Mouse (Mus musculus): ENCODE results near the gene Ddx4. TPM values are rescaled to one million over a fixed set of nuclear protein-coding genes. Genes with fewer than 3 reads are reported as not detected.
"Not testable (repeated sequence)": the region's sequence is repeated elsewhere in the genome, so short reads cannot be mapped to it uniquely, and the experiment has no call there.

Gene Ddx4
- polyA plus RNA-seq, 1 experiment from 2014 or later = 0.49 TPM

DNA sequence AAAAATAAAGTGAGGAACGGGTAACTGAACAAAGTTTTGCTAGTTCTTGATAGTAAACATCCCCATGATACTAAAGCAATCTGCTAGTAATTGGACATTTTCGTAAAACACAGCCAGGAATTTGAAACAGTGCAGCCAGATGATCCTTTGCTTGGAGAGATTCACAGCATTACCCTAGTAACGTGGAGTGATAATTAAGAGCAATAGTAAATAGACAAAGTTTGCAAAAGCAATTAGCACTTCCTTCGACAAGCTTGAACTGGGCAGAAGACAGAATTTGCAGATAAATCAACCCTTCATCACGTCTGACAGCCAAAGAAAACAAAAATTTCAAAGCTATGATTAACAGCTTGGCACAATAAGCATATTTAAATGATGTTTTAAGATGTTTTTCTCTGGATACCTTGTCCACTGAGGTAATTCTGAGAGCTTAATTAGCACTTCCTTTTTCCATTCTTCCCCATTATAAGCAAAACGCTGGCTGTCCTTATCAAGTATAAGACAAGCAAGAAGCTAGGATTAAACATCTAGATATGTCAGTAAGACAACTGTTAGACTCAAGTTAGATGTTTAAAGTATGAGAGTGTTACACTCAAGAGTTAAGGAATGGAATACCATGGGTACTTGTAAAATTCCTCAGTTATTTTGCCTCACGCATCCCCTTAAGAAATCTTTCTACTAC, 67.6 kb downstream of the Ddx4 start:
- WGBS = 46% methylated on average over 7 of the region's 7 CpGs
- Histone ChIP-seq H3K4me3 (ENCODE audit: low read depth, low read length) (no peak overlapping the region), H3K9ac (replicated peaks; ENCODE audit: low read depth, low read length) (no peak overlapping the region), H3K4me2 (replicated peaks; ENCODE audit: low read depth, low read length) (no peak overlapping the region), H3K4me1 (ENCODE audit: control insufficient read depth, insufficient read depth, low read length) (no peaks in the 10 kb centered on the region), H3K36me3 (ENCODE audit: control insufficient read depth, insufficient read depth, low read length) (no peaks in the 10 kb centered on the region), H3K27me3 (ENCODE audit: control insufficient read depth, insufficient read depth, low read length) (no peaks in the 10 kb centered on the region), H3K27ac (ENCODE audit: low read length) (no peak overlapping the region), H3K9me3 (ENCODE audit: control insufficient read depth, low read depth, low read length) (no peaks in the 10 kb centered on the region)
- no peak for ATAC-seq (ENCODE audit: insufficient number of reproducible peaks, insufficient read depth, low FRiP score, low read depth)

DNA sequence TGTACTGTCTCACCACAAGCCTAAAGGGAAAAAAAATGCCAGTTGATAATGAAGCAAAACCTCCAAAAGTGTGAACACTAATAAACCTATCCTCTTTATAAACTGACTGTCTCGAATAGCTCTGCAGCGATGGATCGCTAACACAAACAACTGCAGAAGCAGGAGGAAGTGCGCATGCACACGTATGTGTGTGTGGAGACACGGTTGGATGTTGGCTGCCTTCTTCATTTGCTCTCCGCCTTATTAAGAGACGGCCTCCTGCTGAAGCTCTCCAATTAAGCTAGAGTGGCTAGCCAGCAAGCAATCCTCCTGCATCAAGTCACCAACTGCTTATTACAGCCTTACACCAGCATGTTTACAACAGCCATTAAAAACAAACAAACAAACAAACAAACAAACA, 70.0 kb downstream of the Ddx4 start:
- H3K27me3 ChIP-seq (ENCODE audit: control insufficient read depth, insufficient read depth, low read length) = no peaks in the 10 kb centered on the region
- 80% methylated on average over 8 of the region's 8 CpGs for WGBS
- no peak overlapping the region for H3K4me2 ChIP-seq (replicated peaks; ENCODE audit: low read depth, low read length)
- H3K9ac ChIP-seq (replicated peaks; ENCODE audit: low read depth, low read length) = no peak overlapping the region
- no peak overlapping the region for H3K4me3 ChIP-seq (ENCODE audit: low read depth, low read length)
- no peak for ATAC-seq (ENCODE audit: insufficient number of reproducible peaks, insufficient read depth, low FRiP score, low read depth)
- no peak overlapping the region for H3K27ac ChIP-seq (ENCODE audit: low read length)
- no peaks in the 10 kb centered on the region for H3K36me3 ChIP-seq (ENCODE audit: control insufficient read depth, insufficient read depth, low read length)
- H3K9me3 ChIP-seq (ENCODE audit: control insufficient read depth, low read depth, low read length) = no peaks in the 10 kb centered on the region
- no peaks in the 10 kb centered on the region for H3K4me1 ChIP-seq (ENCODE audit: control insufficient read depth, insufficient read depth, low read length)

DNA sequence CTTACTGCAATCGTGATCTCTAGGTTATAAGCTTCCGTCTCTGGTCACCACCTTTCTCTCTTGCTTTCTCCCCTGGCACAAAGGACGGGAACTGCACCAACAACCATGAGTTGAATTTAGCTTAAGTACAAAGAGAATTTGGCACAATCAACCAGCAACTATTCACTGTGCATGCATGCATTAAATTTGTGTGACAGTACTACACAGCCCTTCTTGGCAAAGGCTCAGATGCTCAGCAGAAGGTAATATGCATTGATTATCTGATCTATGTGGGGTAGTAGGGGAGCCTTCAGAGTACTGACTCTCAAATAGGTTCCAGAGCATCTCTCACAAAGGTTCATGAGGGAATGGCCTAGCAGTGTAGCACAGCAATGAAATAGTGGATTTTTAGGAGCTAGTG, 70.5 kb downstream of the Ddx4 start:
- Histone ChIP-seq H3K36me3 (ENCODE audit: control insufficient read depth, insufficient read depth, low read length) (no peaks in the 10 kb centered on the region), H3K9me3 (ENCODE audit: control insufficient read depth, low read depth, low read length) (no peaks in the 10 kb centered on the region), H3K4me1 (ENCODE audit: control insufficient read depth, insufficient read depth, low read length) (no peaks in the 10 kb centered on the region), H3K4me2 (replicated peaks; ENCODE audit: low read depth, low read length) (no peak overlapping the region), H3K4me3 (ENCODE audit: low read depth, low read length) (no peak overlapping the region), H3K9ac (replicated peaks; ENCODE audit: low read depth, low read length) (no peak overlapping the region), H3K27me3 (ENCODE audit: control insufficient read depth, insufficient read depth, low read length) (no peaks in the 10 kb centered on the region), H3K27ac (ENCODE audit: low read length) (no peak overlapping the region)
- ATAC-seq (ENCODE audit: insufficient number of reproducible peaks, insufficient read depth, low FRiP score, low read depth) = no peak
- WGBS = 93% methylated on average over 3 of the region's 3 CpGs

DNA sequence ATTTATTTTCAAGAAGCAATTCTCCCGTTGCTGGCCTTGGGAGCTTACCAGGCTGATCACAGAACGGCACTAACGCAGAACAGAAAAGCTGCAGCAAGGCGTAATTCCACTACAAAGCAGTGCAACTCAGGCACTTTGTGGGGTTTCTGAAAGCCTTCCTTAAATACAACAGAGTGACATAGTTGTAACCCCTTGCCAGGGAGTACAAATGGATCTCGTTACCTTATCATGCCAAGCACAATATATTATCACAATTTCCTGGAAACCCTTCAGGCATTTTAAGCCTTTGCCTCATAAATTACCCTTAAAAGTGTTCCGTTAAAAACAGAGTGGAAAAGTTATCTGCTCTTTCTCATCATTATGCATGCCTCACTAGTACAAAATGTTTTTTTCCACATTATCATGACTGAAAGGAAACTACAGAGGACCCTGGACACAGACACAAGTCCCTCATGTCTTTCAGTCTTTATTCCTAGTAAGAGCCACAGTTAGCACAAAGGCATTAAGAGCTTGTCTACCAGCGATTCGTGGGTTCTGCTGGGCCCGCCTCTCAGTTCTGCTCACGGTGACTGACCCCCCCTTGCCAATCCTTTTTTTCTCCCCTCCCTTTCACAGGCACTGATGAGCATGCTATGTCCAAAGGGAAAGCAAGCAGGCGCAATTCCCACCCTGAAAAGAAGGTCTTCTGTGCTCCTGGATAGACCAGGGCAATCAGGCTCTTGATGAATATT, 71.5 kb downstream of the Ddx4 start:
- Histone ChIP-seq H3K4me1 (ENCODE audit: control insufficient read depth, insufficient read depth, low read length) (no peaks in the 10 kb centered on the region), H3K4me2 (replicated peaks; ENCODE audit: low read depth, low read length) (no peak overlapping the region), H3K9me3 (ENCODE audit: control insufficient read depth, low read depth, low read length) (no peaks in the 10 kb centered on the region), H3K9ac (replicated peaks; ENCODE audit: low read depth, low read length) (no peak overlapping the region), H3K36me3 (ENCODE audit: control insufficient read depth, insufficient read depth, low read length) (no peaks in the 10 kb centered on the region), H3K4me3 (ENCODE audit: low read depth, low read length) (no peak overlapping the region), H3K27ac (ENCODE audit: low read length) (no peak overlapping the region), H3K27me3 (ENCODE audit: control insufficient read depth, insufficient read depth, low read length) (no peaks in the 10 kb centered on the region)
- ATAC-seq (ENCODE audit: insufficient number of reproducible peaks, insufficient read depth, low FRiP score, low read depth) = no peak
- WGBS = 34% methylated on average over 11 of the region's 11 CpGs

DNA sequence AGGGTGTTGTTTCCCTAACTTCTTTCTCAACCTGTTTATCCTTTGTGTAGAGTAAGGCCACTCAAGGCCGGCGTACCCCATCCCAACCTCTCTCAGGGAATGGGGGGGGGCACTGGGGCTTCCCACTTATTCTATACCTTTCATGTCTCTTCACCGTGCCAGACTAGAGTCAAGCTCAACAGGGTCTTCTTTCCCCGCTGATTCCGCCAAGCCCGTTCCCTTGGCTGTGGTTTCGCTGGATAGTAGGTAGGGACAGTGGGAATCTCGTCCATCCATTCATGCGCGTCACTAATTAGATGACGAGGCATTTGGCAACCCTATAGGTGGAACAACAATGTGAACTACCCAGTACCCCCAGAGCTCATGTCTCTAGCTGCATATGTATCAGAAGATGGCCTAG, 74.2 kb downstream of the Ddx4 start:
- not testable (repeated sequence) for H3K4me2 ChIP-seq (replicated peaks; ENCODE audit: low read depth, low read length); H3K36me3 ChIP-seq (ENCODE audit: control insufficient read depth, insufficient read depth, low read length); H3K9ac ChIP-seq (replicated peaks; ENCODE audit: low read depth, low read length); H3K27me3 ChIP-seq (ENCODE audit: control insufficient read depth, insufficient read depth, low read length); H3K4me3 ChIP-seq (ENCODE audit: low read depth, low read length); H3K9me3 ChIP-seq (ENCODE audit: control insufficient read depth, low read depth, low read length); H3K27ac ChIP-seq (ENCODE audit: low read length); ATAC-seq (ENCODE audit: insufficient number of reproducible peaks, insufficient read depth, low FRiP score, low read depth); H3K4me1 ChIP-seq (ENCODE audit: control insufficient read depth, insufficient read depth, low read length)
- 75% methylated on average over 11 of the region's 11 CpGs for WGBS

DNA sequence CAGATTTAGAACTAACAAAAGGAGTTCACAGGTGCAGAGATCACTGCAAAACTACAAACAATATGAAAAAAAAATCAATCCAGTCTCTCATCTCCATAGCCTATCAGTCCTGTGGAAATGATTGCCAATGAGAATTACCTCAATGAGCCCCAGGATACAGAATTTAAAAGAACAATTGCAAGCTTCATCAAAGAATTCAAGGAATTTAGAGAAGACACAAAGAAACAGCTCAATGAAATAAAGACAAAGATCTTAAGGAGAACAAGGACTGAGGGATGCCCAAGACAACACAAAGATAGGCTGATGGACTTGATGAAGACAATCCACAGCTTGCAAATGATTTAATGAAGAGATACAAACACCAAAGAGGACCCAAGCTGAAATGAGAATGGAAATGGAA, 78.5 kb downstream of the Ddx4 start:
- no peak for ATAC-seq (ENCODE audit: insufficient number of reproducible peaks, insufficient read depth, low FRiP score, low read depth)
- Histone ChIP-seq H3K36me3 (ENCODE audit: control insufficient read depth, insufficient read depth, low read length) (no peaks in the 10 kb centered on the region), H3K27ac (ENCODE audit: low read length) (no peak overlapping the region), H3K4me2 (replicated peaks; ENCODE audit: low read depth, low read length) (no peak overlapping the region), H3K9ac (replicated peaks; ENCODE audit: low read depth, low read length) (no peak overlapping the region), H3K27me3 (ENCODE audit: control insufficient read depth, insufficient read depth, low read length) (no peaks in the 10 kb centered on the region), H3K9me3 (ENCODE audit: control insufficient read depth, low read depth, low read length) (no peaks in the 10 kb centered on the region), H3K4me3 (ENCODE audit: low read depth, low read length) (no peak overlapping the region), H3K4me1 (ENCODE audit: control insufficient read depth, insufficient read depth, low read length) (no peaks in the 10 kb centered on the region)

DNA sequence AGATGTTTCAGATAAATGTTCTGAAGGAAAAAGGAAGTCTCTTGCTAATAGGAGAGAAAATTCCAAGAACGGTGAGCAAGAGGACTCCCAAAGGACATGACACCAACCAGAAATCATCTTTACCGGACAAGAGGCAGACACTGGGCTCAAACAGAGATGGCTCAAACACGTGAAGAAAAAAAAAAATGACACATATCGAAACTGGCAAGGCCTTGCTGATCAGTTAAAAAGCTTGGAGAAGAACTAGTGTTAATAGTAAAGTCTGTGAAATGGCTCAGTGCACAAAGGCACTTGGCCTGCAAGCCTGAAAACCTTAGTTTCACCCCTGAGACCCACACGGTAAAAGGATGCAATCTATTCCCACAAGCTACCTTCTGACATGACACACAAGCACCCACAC, 81.5 kb downstream of the Ddx4 start:
- Histone ChIP-seq H3K36me3 (ENCODE audit: control insufficient read depth, insufficient read depth, low read length) (no peaks in the 10 kb centered on the region), H3K9ac (replicated peaks; ENCODE audit: low read depth, low read length) (no peak overlapping the region), H3K9me3 (ENCODE audit: control insufficient read depth, low read depth, low read length) (no peaks in the 10 kb centered on the region), H3K27ac (ENCODE audit: low read length) (no peak overlapping the region), H3K4me1 (ENCODE audit: control insufficient read depth, insufficient read depth, low read length) (no peaks in the 10 kb centered on the region), H3K27me3 (ENCODE audit: control insufficient read depth, insufficient read depth, low read length) (no peaks in the 10 kb centered on the region), H3K4me3 (ENCODE audit: low read depth, low read length) (no peak overlapping the region), H3K4me2 (replicated peaks; ENCODE audit: low read depth, low read length) (no peak overlapping the region)
- 76% methylated on average over 5 of the region's 5 CpGs for WGBS
- ATAC-seq (ENCODE audit: insufficient number of reproducible peaks, insufficient read depth, low FRiP score, low read depth) = no peak

DNA sequence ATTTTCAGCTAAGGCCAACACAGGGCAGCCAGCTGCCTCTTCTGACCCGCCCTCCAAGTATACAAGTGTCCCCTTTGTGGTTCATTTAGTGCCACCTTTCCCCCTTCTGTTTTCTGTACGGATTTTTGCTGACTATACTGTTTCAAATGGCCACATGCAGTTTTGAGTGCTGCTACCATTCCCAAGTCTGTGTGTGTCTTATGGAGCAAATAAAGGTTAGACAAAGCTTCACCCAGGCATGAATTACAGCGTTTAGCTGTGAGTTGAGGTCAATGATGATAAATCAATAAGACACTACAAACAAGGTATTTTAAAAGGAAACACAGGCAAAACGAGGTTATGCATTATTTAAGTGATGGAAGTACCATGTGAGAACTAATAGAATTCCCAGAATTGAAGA, 82.7 kb downstream of the Ddx4 start:
- H3K27ac ChIP-seq (ENCODE audit: low read length) = no peak overlapping the region
- no peaks in the 10 kb centered on the region for H3K4me1 ChIP-seq (ENCODE audit: control insufficient read depth, insufficient read depth, low read length)
- H3K36me3 ChIP-seq (ENCODE audit: control insufficient read depth, insufficient read depth, low read length) = no peaks in the 10 kb centered on the region
- no peak overlapping the region for H3K4me3 ChIP-seq (ENCODE audit: low read depth, low read length)
- WGBS = 30% methylated on average over 4 of the region's 4 CpGs
- H3K27me3 ChIP-seq (ENCODE audit: control insufficient read depth, insufficient read depth, low read length) = no peaks in the 10 kb centered on the region
- no peaks in the 10 kb centered on the region for H3K9me3 ChIP-seq (ENCODE audit: control insufficient read depth, low read depth, low read length)
- ATAC-seq (ENCODE audit: insufficient number of reproducible peaks, insufficient read depth, low FRiP score, low read depth) = no peak
- no peak overlapping the region for H3K4me2 ChIP-seq (replicated peaks; ENCODE audit: low read depth, low read length)
- H3K9ac ChIP-seq (replicated peaks; ENCODE audit: low read depth, low read length) = no peak overlapping the region

All from stomach, embryonic 14.5 days (tissue).